Mouse (Mus musculus) lung, embryonic 15.5 days (tissue): ENCODE results near the gene Cops2. TPM values are rescaled to one million over a fixed set of nuclear protein-coding genes. Genes with fewer than 3 reads are reported as not detected.

Experiments used
- polyA plus RNA-seq: library from polyadenylated mRNA; unstranded; fragments of >200 nt; fragmentation: Nextera tagmentation; extraction: Ambion mirVana; gene quantifications from 2 replicates; pipeline ENCODE4 v1.2.1, GENCODE M21; 2015

Gene Cops2
- polyA plus RNA-seq, 1 experiment from 2014 or later: 73.4 TPM

Other genes starting within 250 kb of the Cops2 start
- gene Cep152, start 234.0 kb downstream of the Cops2 start, polyA plus RNA-seq: 7.4 and 8.1 TPM in 2 replicates
- 117 and 126 TPM in 2 replicates for gene Eid1, start 186.0 kb downstream of the Cops2 start, polyA plus RNA-seq
- 1.2 and 1.3 TPM in 2 replicates for gene Shc4, start 135.0 kb downstream of the Cops2 start, polyA plus RNA-seq
- 17.1 and 17.8 TPM in 2 replicates for gene Secisbp2l, start 76.3 kb downstream of the Cops2 start, polyA plus RNA-seq
- gene Galk2, start within 50 bp of the Cops2 start, polyA plus RNA-seq: 39.4 and 39.9 TPM in 2 replicates
- gene Fgf7, start 175.5 kb upstream of the Cops2 start, polyA plus RNA-seq: 10.2 and 11.7 TPM in 2 replicates